Mouse (Mus musculus) megakaryocyte, embryonic 14.5 days (primary cell): ENCODE results near the gene Fam78a.

Experiments
- FLI1 ChIP-seq: IDR thresholded peaks from 2 replicates; pipeline ENCODE4 v1.6.1; 2012; ENCODE audit warnings: low read length, inconsistent platforms, mixed read lengths
- GATA1 ChIP-seq: IDR thresholded peaks from 3 replicates; pipeline ENCODE4 v1.6.1; 2012; ENCODE audit warnings: mixed read lengths, low read length, inconsistent platforms, borderline replicate concordance

GRCm38 (mm10) chr2:32084111-32084871 lies at the start of gene Fam78a:
- no peak for TF ChIP-seq GATA1
- no peak for TF ChIP-seq FLI1
